Mouse (Mus musculus): ENCODE measurements around the gene Snx27.

GRCm38 (mm10) chr3:94581793-94582455 is 592 bp downstream of the Snx27 start:
- no peak for TF ChIP-seq CTCF (IDR thresholded peaks at IDR 0.05)
- no peak for TF ChIP-seq EP300 (IDR thresholded peaks at IDR 0.05)

Data from lung, postnatal 0 days (tissue).